ENCODE assay signal across 9 mouse cellular contexts in the genomic region with DNA sequence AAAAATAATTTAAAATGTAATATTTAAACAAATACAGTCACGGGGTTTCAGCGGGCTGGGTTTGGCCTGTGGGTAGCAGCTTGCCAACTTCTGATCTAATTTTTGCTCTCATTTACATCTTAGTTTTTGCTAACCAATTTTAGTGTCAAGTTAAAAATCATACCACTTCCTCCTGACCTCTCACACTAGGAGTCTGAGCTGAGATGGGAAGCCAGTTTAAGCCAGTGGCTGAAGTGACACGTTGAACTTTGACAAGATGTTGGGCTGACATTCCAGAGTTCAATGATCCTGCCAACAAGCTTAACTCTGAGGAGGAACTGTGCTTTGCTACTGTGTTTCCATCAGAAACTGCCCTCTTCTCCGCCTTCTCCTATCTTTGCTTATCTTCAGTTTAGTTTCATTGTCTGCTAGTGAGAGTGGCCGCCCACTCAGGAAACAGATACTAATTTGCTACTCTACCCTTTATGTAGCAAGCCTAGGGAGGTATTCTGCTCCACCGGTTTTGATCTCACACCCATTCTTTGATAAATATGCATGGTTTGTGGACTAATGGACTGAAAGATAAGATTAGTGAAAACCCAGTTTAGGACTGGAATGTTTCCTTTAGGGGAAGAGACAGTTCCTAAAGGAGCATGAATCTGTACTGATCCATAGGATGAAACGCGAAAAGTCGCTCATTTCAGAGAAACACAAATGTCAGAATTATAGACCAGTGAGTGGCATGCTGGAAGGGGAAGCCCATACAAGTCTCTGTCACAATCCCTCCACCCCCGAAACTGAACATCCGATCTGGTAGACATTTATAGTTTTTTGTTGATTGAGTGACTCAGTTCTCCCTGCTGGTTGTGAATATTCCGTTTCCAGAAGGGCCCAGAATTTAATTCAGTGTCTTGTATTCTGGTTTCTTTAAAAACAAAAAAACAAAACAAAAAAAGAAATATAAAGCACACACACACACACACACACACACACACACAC. TPM values are rescaled to one million over a fixed set of nuclear protein-coding genes. Genes with fewer than 3 reads are reported as not detected.
DNase-seq lines count a peak whose midpoint lies in the region; ATAC-seq and TF ChIP-seq lines count a peak whose summit lies in the region.
"Had no signal": no experiment of that assay in that cellular context is flagged by ENCODE, and none has a peak within 500 bp of the region (broad histone marks: within the 10 kb centered on the region; RNA-seq: fewer than 3 reads in every experiment).

No protein-coding gene starts in this region.

- 27% methylated on average over 12 of the region's 12 CpGs for WGBS in heart, postnatal 0 days
- 69% methylated on average over 12 of the region's 12 CpGs for WGBS in limb, embryonic 11.5 days
- WGBS in midbrain, embryonic 11.5 days, result 50% methylated on average over 12 of the region's 12 CpGs
- 27% methylated on average over 12 of the region's 12 CpGs for WGBS in stomach, postnatal 0 days

- no peak for TF ChIP-seq CTCF in heart, postnatal 0 days (IDR thresholded peaks at IDR 0.05; ENCODE audit: low read depth)
- TF ChIP-seq CTCF in stomach, postnatal 0 days (IDR thresholded peaks at IDR 0.05; ENCODE audit: low read depth), result no peak

- no peaks in the 10 kb centered on the region for H3K9me3 ChIP-seq in heart, postnatal 0 days (replicated peaks; ENCODE audit: control insufficient read depth, low read length)
- H3K9me3 ChIP-seq in limb, embryonic 11.5 days (ENCODE audit: control insufficient read depth, low read length), result no peaks in the 10 kb centered on the region
- H3K9me3 ChIP-seq in midbrain, embryonic 11.5 days (ENCODE audit: control insufficient read depth, low read length), result no peaks in the 10 kb centered on the region
- no peaks in the 10 kb centered on the region for H3K9me3 ChIP-seq in stomach, postnatal 0 days (ENCODE audit: control insufficient read depth, low read length)

- H3K4me1 ChIP-seq in heart, postnatal 0 days (ENCODE audit: control insufficient read depth, insufficient read depth), result peaks cover 15% of the 10 kb centered on the region
- H3K4me1 ChIP-seq in limb, embryonic 11.5 days (ENCODE audit: control insufficient read depth, insufficient read depth, low read length), result no peaks in the 10 kb centered on the region; the same call in 1 of the 2 replicates
- peaks cover 13% of the 10 kb centered on the region for H3K4me1 ChIP-seq in midbrain, embryonic 11.5 days (ENCODE audit: control insufficient read depth, insufficient read depth, low read length)
- peaks cover 2% of the 10 kb centered on the region; the same call in 1 of the 2 replicates for H3K4me1 ChIP-seq in stomach, postnatal 0 days (replicated peaks; ENCODE audit: control insufficient read depth, insufficient read depth)

- no peaks in the 10 kb centered on the region for H3K27me3 ChIP-seq in heart, postnatal 0 days (ENCODE audit: control insufficient read depth, insufficient read depth, low read length)
- no peaks in the 10 kb centered on the region for H3K27me3 ChIP-seq in limb, embryonic 11.5 days (ENCODE audit: control insufficient read depth, insufficient read depth, low read length)
- H3K27me3 ChIP-seq in midbrain, embryonic 11.5 days (ENCODE audit: control insufficient read depth, insufficient read depth, low read length), result no peaks in the 10 kb centered on the region
- H3K27me3 ChIP-seq in stomach, postnatal 0 days (ENCODE audit: control insufficient read depth, insufficient read depth, low read length), result no peaks in the 10 kb centered on the region

- H3K27ac ChIP-seq in heart, postnatal 0 days (ENCODE audit: low read depth), result peak overlapping the region; percentile 98
- no peak overlapping the region for H3K27ac ChIP-seq in limb, embryonic 11.5 days (replicated peaks; ENCODE audit: low read depth, low read length)
- no peak overlapping the region for H3K27ac ChIP-seq in midbrain, embryonic 11.5 days (ENCODE audit: low read depth, low read length)
- H3K27ac ChIP-seq in stomach, postnatal 0 days (replicated peaks), result peak overlapping the region; percentile 98

- H3K4me2 ChIP-seq in heart, postnatal 0 days (ENCODE audit: low read depth, low read length), result peak overlapping the region; percentile 83
- H3K4me2 ChIP-seq in limb, embryonic 11.5 days (ENCODE audit: low read depth, severe bottlenecking), result peak overlapping the region; percentile 58
- peak overlapping the region; percentile 74 for H3K4me2 ChIP-seq in midbrain, embryonic 11.5 days
- peak overlapping the region; percentile 56 for H3K4me2 ChIP-seq in stomach, postnatal 0 days (replicated peaks; ENCODE audit: low read depth)

- no peak for TF ChIP-seq EP300 in heart, postnatal 0 days (IDR thresholded peaks at IDR 0.05; ENCODE audit: low read depth)
- no peak for TF ChIP-seq EP300 in stomach, postnatal 0 days (optimal IDR thresholded peaks at IDR 0.05)

- no peaks in the 10 kb centered on the region for H3K36me3 ChIP-seq in heart, postnatal 0 days (replicated peaks; ENCODE audit: control insufficient read depth, insufficient read depth, low read length)
- H3K36me3 ChIP-seq in limb, embryonic 11.5 days (ENCODE audit: control insufficient read depth, insufficient read depth, low read length), result no peaks in the 10 kb centered on the region
- no peaks in the 10 kb centered on the region for H3K36me3 ChIP-seq in midbrain, embryonic 11.5 days (ENCODE audit: control insufficient read depth, insufficient read depth, low read length)
- no peaks in the 10 kb centered on the region for H3K36me3 ChIP-seq in stomach, postnatal 0 days (ENCODE audit: control insufficient read depth, insufficient read depth, low read length)

- peak overlapping the region; percentile 97 for H3K4me3 ChIP-seq in heart, postnatal 0 days (ENCODE audit: low read depth, low read length)
- H3K4me3 ChIP-seq in limb, embryonic 11.5 days (ENCODE audit: low read depth, low read length), result peak overlapping the region; percentile 74
- peak overlapping the region; percentile 84 for H3K4me3 ChIP-seq in midbrain, embryonic 11.5 days (ENCODE audit: low read depth, low read length)
- peak overlapping the region; percentile 82 for H3K4me3 ChIP-seq in stomach, postnatal 0 days (ENCODE audit: low read depth, low read length)

- DNase-seq in cerebellum, adult 8-10 months, result peak; percentile 11
- no peak for DNase-seq in cerebellum, postnatal 4 days (ENCODE audit: low spot score in 2 of 2)
- DNase-seq in c-Kit-positive CD71-positive TER-119-positive erythroid progenitor cells, embryonic 14.5 days (ENCODE audit: low spot score), result peak; percentile 11
- peak; percentile 12 for DNase-seq in heart, postnatal 0 days (ENCODE audit: low spot score)
- no peak for DNase-seq in limb, embryonic 11.5 days (ENCODE audit: low spot score)
- DNase-seq in midbrain, embryonic 11.5 days (ENCODE audit: low spot score, missing footprints), result peak; percentile 88
- peak; percentile 23 for DNase-seq in stomach, postnatal 0 days (ENCODE audit: low spot score)
- DNase-seq in right cerebral cortex, postnatal 25 days, result no peak

- no peak for ATAC-seq in heart, postnatal 0 days (ENCODE audit: insufficient read depth, low read depth)
- ATAC-seq in limb, embryonic 11.5 days (ENCODE audit: insufficient number of reproducible peaks, low FRiP score, low TSS enrichment, low read depth), result no peak
- ATAC-seq in midbrain, embryonic 11.5 days (ENCODE audit: low FRiP score), result no peak
- peak; percentile 24; the same call in 1 of the 2 replicates for ATAC-seq in stomach, postnatal 0 days (ENCODE audit: low FRiP score, low TSS enrichment)

- H3K9ac ChIP-seq in heart, postnatal 0 days (replicated peaks; ENCODE audit: low read depth, low read length), result peak overlapping the region; percentile 97
- no peak overlapping the region for H3K9ac ChIP-seq in limb, embryonic 11.5 days (ENCODE audit: low read length)
- H3K9ac ChIP-seq in midbrain, embryonic 11.5 days (ENCODE audit: low read length), result peak overlapping the region; percentile 98
- peak overlapping the region; percentile 99 for H3K9ac ChIP-seq in stomach, postnatal 0 days (ENCODE audit: low read length)

RNA-seq across cellular contexts. Expression of a gene that starts 0.7 kb away (rescaled TPM):
- total RNA-seq in heart, postnatal 0 days (2014; rRNA removed; ENCODE audit: low replicate concordance), result 18.6 and 18.8 TPM in 2 replicates
- polyA plus RNA-seq in heart, postnatal 0 days (2015; fragmentation: Nextera tagmentation; extraction: Ambion mirVana), result 20.9 and 21.6 TPM in 2 replicates
- polyA plus RNA-seq in limb, embryonic 11.5 days (2014; fragmentation: Nextera tagmentation; extraction: Ambion mirVana), result 55.5 and 63.4 TPM in 2 replicates
- 74.9 and 77.1 TPM in 2 replicates for polyA plus RNA-seq in midbrain, embryonic 11.5 days (2014; fragmentation: Nextera tagmentation; extraction: Ambion mirVana)
- 21.3 and 24.2 TPM in 2 replicates for polyA plus RNA-seq in stomach, postnatal 0 days (2015; fragmentation: Nextera tagmentation; extraction: Ambion mirVana)

RNA-seq across cellular contexts. Expression of a gene that starts 17.9 kb away (rescaled TPM):
- 8.9 TPM in 1 of 2 replicates, not detected in the other for total RNA-seq in heart, postnatal 0 days (2014; rRNA removed; ENCODE audit: low replicate concordance)
- 23.1 and 25.2 TPM in 2 replicates for polyA plus RNA-seq in heart, postnatal 0 days (2015; fragmentation: Nextera tagmentation; extraction: Ambion mirVana)
- not detected in 2 replicates for polyA plus RNA-seq in limb, embryonic 11.5 days (2014; fragmentation: Nextera tagmentation; extraction: Ambion mirVana)
- not detected in 2 replicates for polyA plus RNA-seq in midbrain, embryonic 11.5 days (2014; fragmentation: Nextera tagmentation; extraction: Ambion mirVana)
- 0.23 and 0.36 TPM in 2 replicates for polyA plus RNA-seq in stomach, postnatal 0 days (2015; fragmentation: Nextera tagmentation; extraction: Ambion mirVana)
- total RNA-seq: layer of hippocampus, postnatal 14 days had no signal

Comparison
In these comparisons a context has a peak if more than half of its experiments do, and no peak if none do; other contexts are left out.
1. DNase-seq: peak in cerebellum, adult 8-10 months (single experiment), c-Kit-positive CD71-positive TER-119-positive erythroid progenitor cells, embryonic 14.5 days (single experiment), heart, postnatal 0 days (single experiment), midbrain, embryonic 11.5 days (single experiment) and stomach, postnatal 0 days (single experiment); none in cerebellum, postnatal 4 days (0 of 2), limb, embryonic 11.5 days (single experiment) and right cerebral cortex, postnatal 25 days (single experiment).
2. H3K27ac ChIP-seq: peak in heart, postnatal 0 days (single experiment) and stomach, postnatal 0 days (single experiment); none in limb, embryonic 11.5 days (single experiment) and midbrain, embryonic 11.5 days (single experiment).
3. RNA of a gene that starts 17.9 kb away (polyA plus RNA-seq): 23.1 to 25.2 TPM in heart, postnatal 0 days; 0.23 to 0.36 TPM in stomach, postnatal 0 days, not detected in limb, embryonic 11.5 days and not detected in midbrain, embryonic 11.5 days; every median in the first group is over 10 times any median in the second.
4. Peak in every context shown above with its lines, with median percentiles within 50 percentile points of each other: H3K4me2 ChIP-seq and H3K4me3 ChIP-seq.